Mouse (Mus musculus): Measurements from ENCODE around the gene Kndc1. TPM values are rescaled to one million over a fixed set of nuclear protein-coding genes. Genes with fewer than 3 reads are reported as not detected.

The Kndc1 gene
- total RNA-seq, 2 experiments from 2014 or later, result 1.6 to 1.7 TPM

GRCm38 (mm10) chr7:139980778-139981177, 86.3 kb downstream of the Kndc1 start:
- no peak for DNase-seq (ENCODE audit: low spot score in 2 of 2)

GRCm38 (mm10) chr7:139982058-139982457, 87.6 kb downstream of the Kndc1 start:
- no peak for DNase-seq (ENCODE audit: low spot score in 2 of 2)

GRCm38 (mm10) chr7:139984505-139984904, 90.0 kb downstream of the Kndc1 start:
- no peak for DNase-seq (ENCODE audit: low spot score in 2 of 2)

- DNase-seq (ENCODE audit: low spot score in 2 of 2), result no peak
These were observed 93.8 kb downstream of the Kndc1 start for GRCm38 (mm10) chr7:139988272-139988671.

- DNase-seq (ENCODE audit: low spot score in 2 of 2), result no peak
These were observed 96.4 kb downstream of the Kndc1 start for GRCm38 (mm10) chr7:139990864-139991394.

Small RNA genes lying within 50 kb of the gene (microRNA-seq; reads per million reads assigned to microRNA genes)
- 103 reads per million, percentile 46 among the genes with 10 or more reads in this experiment for gene Mir202
- not detected for gene Mir7062
- gene mmu-mir-7686, result not detected

Other genes with a start within 250 kb of the Kndc1 start
- gene Cfap46, start 210.9 kb upstream of the Kndc1 start, total RNA-seq (2021), result 1 to 10 TPM in 1 of 2 experiments, under 1 TPM in 1; 0.67 to 1.1 TPM
- gene Adgra1, start 60.5 kb upstream of the Kndc1 start, total RNA-seq (2021), result 1 to 10 TPM; 4.7 to 5.0 TPM
- not detected for gene Utf1, start 49.1 kb downstream of the Kndc1 start, total RNA-seq (2021)
- 1 to 10 TPM in 1 of 2 experiments, under 1 TPM in 1; 0.54 to 1.2 TPM for gene 6430531B16Rik, start 84.1 kb downstream of the Kndc1 start, total RNA-seq (2021)
- 1 to 10 TPM; 1.8 to 2.0 TPM for gene Adam8, start 97.9 kb downstream of the Kndc1 start, total RNA-seq (2021)
- 10 to 100 TPM; 20.2 to 21.9 TPM for gene Zfp511, start 141.7 kb downstream of the Kndc1 start, total RNA-seq (2021)
- 10 to 100 TPM; 53.7 to 55.8 TPM for gene Tubgcp2, start 142.0 kb downstream of the Kndc1 start, total RNA-seq (2021)
- not detected for gene Msx3, start 154.4 kb downstream of the Kndc1 start, total RNA-seq (2021)
- 10 to 100 TPM; 10.8 to 12.9 TPM for gene Caly, start 187.9 kb downstream of the Kndc1 start, total RNA-seq (2021)
- gene Prap1, start 198.7 kb downstream of the Kndc1 start, total RNA-seq (2021), result not detected
- 10 to 100 TPM; 65.1 to 72.4 TPM for gene Fuom, start 207.7 kb downstream of the Kndc1 start, total RNA-seq (2021)
- gene Paox, start 221.1 kb downstream of the Kndc1 start, total RNA-seq (2021), result 10 to 100 TPM; 20.4 to 21.0 TPM
- gene Echs1, start 221.8 kb downstream of the Kndc1 start, total RNA-seq (2021), result 100 to 1,000 TPM; 290 to 325 TPM
- gene Mtg1, start 242.9 kb downstream of the Kndc1 start, total RNA-seq (2021), result 10 to 100 TPM; 33.6 to 35.8 TPM